Mouse (Mus musculus) spleen, adult 2 months (tissue): ENCODE data around the gene Bcr.

ENCODE experiments used
- CTCF ChIP-seq: fragments of 200-500 bp; IDR thresholded peaks from 2 replicates; pipeline ENCODE4 v1.5.1; 2011; ENCODE audit warnings: mild to moderate bottlenecking, inconsistent platforms; ENCODE audit not compliant: insufficient read depth, insufficient read length, insufficient replicate concordance; ENCODE audit errors: extremely low read depth
- POLR2A ChIP-seq: fragments of 200-500 bp; IDR thresholded peaks from 2 replicates; pipeline ENCODE4 v1.6.1; 2011; ENCODE audit warnings: low read depth, low read length, inconsistent platforms

GRCm38 (mm10) chr10:75224630-75225029 lies 164.2 kb downstream of the Bcr start:
- TF ChIP-seq CTCF (no peak), POLR2A (no peak)
